In the genomic region with DNA sequence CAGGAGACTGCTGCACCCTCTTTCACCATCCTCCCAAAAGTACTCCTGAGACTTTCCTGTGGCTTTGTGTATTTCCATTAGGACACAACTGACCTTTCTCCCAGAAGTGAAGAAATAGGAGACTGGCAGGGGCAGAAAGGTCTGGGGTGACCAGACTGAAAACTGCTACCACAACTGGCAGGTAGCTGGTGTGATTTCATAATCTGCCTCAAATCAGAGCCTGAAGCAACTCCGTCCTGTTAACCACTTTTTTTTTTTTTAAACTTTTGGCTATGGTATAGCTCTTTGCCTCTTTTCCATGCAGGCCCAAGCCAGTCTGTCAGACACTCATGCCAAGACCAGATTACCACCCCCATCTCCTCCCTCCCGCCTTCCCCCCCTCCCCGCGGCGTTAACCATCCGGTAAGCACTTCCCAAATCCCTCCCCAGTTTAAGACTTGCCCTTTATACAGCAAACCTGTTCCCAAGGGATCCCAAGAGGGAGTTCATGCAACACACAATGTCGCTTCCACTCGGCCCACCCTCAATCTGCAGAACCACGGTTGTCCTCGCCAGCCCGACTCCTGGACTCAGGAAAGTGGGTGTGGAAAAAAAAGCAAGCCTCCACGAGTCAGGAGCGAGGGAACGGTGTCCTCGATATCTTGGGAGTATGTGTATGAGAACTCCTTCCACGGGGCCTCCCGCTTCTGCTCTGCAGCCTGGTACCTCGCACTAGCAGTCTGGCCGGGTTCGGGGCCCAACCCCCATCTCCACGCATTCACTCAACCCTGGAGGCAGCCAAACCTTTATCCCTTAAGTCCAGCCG, we compare ENCODE assay signal across 7 mouse cellular contexts. TPM values are rescaled to one million over a fixed set of nuclear protein-coding genes. Genes with fewer than 3 reads are reported as not detected.
DNase-seq lines count a peak whose midpoint lies in the region; ATAC-seq and TF ChIP-seq lines count a peak whose summit lies in the region.

No protein-coding gene starts in this region.

- no peaks in the 10 kb centered on the region for H3K27me3 ChIP-seq in embryonic facial prominence, embryonic 10.5 days (replicated peaks; ENCODE audit: low read depth, poor library complexity, severe bottlenecking)
- no peaks in the 10 kb centered on the region for H3K27me3 ChIP-seq in heart, embryonic 14.5 days (ENCODE audit: control insufficient read depth, insufficient read depth, low read length)
- H3K27me3 ChIP-seq in myocyte (ENCODE audit: control insufficient read depth, insufficient read depth, insufficient read length), result peaks cover 8% of the 10 kb centered on the region

- peak overlapping the region; percentile 71 for H3K4me2 ChIP-seq in heart, embryonic 14.5 days (ENCODE audit: low read length)
- H3K4me2 ChIP-seq in myocyte (ENCODE audit: low read depth), result peak overlapping the region; percentile 93

- peak overlapping the region; percentile 86 for H3K9ac ChIP-seq in heart, embryonic 14.5 days (ENCODE audit: low read length)

- peak overlapping the region; percentile 86 for H3K27ac ChIP-seq in embryonic facial prominence, embryonic 10.5 days (replicated peaks)
- H3K27ac ChIP-seq in heart, embryonic 14.5 days (replicated peaks in 1 of 2; ENCODE audit: control insufficient read depth in 1 of 2, insufficient read depth in 1 of 2, low read depth in 2 of 2, low read length in 2 of 2), result peak overlapping the region; percentile 82 to 97

- H3K79me2 ChIP-seq in myocyte (ENCODE audit: control insufficient read depth, insufficient read depth), result peaks cover 20% of the 10 kb centered on the region

- peaks cover 45% of the 10 kb centered on the region for H3K4me1 ChIP-seq in embryonic facial prominence, embryonic 10.5 days
- H3K4me1 ChIP-seq in heart, embryonic 14.5 days (ENCODE audit: control insufficient read depth in 2 of 2, insufficient read depth in 2 of 2, low read length in 2 of 2), result peaks cover 39 to 63% of the 10 kb centered on the region in 2 experiments

- intact Hi-C loops in left cerebral cortex, postnatal 14 days (cut with DNase I), result no loop called here

- WGBS in embryonic facial prominence, embryonic 10.5 days, result 1% methylated on average over 22 of the region's 22 CpGs
- 1% methylated on average over 22 of the region's 22 CpGs for WGBS in heart, embryonic 14.5 days

- no peaks in the 10 kb centered on the region for H3K9me3 ChIP-seq in embryonic facial prominence, embryonic 10.5 days
- no peaks in the 10 kb centered on the region for H3K9me3 ChIP-seq in heart, embryonic 14.5 days (ENCODE audit: control insufficient read depth, low read length)

- TF ChIP-seq POLR2A in myocyte (IDR thresholded peaks at IDR 0.05; ENCODE audit: insufficient read length, low read depth), result no peak

- peak; percentile 29 for DNase-seq in right cerebral cortex, postnatal 25 days
- no peak for DNase-seq in right cerebral cortex, adult 18-20 months
- no peak for DNase-seq in embryonic facial prominence, embryonic 10.5 days (ENCODE audit: low spot score)
- DNase-seq in left cerebral cortex, postnatal 14 days (ENCODE audit: low spot score in 2 of 2), result peak; percentile 21 to 24
- DNase-seq in thymus, postnatal 25 days, result no peak

- peak overlapping the region; percentile 93 for H3K4me3 ChIP-seq in embryonic facial prominence, embryonic 10.5 days
- H3K4me3 ChIP-seq in heart, embryonic 14.5 days (ENCODE audit: control insufficient read depth in 1 of 2, insufficient read depth in 1 of 2, low read depth in 1 of 2, low read length in 2 of 2), result peak overlapping the region; percentile 70 to 80
- peak overlapping the region; percentile 77 for H3K4me3 ChIP-seq in myocyte

- no peak; the same call in 1 of the 2 replicates for ATAC-seq in heart, embryonic 14.5 days (ENCODE audit: insufficient number of reproducible peaks, insufficient read depth, low FRiP score, low read depth)

- H3ac ChIP-seq in myocyte (ENCODE audit: control insufficient read depth, insufficient read length), result peak overlapping the region; percentile 83

- H3K36me3 ChIP-seq in embryonic facial prominence, embryonic 10.5 days (replicated peaks), result peaks cover 29% of the 10 kb centered on the region
- peaks cover 25% of the 10 kb centered on the region for H3K36me3 ChIP-seq in heart, embryonic 14.5 days (ENCODE audit: control insufficient read depth, insufficient read depth, low read length)
- H3K36me3 ChIP-seq in myocyte (ENCODE audit: control insufficient read depth, insufficient read depth), result peaks cover 7% of the 10 kb centered on the region

TF ChIP-seq in myocyte, 11 proteins besides CTCF, POLR2A, EP300 and RAD21:
- TF ChIP-seq USF1 (IDR thresholded peaks at IDR 0.05; ENCODE audit: low read depth), result no peak

RNA-seq across cellular contexts. Expression of gene Ormdl3, which starts 0.9 kb away (rescaled TPM):
- polyA plus RNA-seq in embryonic facial prominence, embryonic 10.5 days (2016; fragmentation: Nextera tagmentation; extraction: Ambion mirVana), result 56.7 and 57.7 TPM in 2 replicates
- polyA plus RNA-seq in heart, embryonic 14.5 days (2014; fragmentation: Nextera tagmentation; extraction: Ambion mirVana), result 9.4 and 11.3 TPM in 2 replicates
- 10 to 100 TPM; 44.6 to 49.4 TPM for total RNA-seq in left cerebral cortex, postnatal 14 days (2021)
- polyA plus RNA-seq in myocyte (2012; fragmentation: generic; extraction: Trizol), result 43.5 TPM

RNA-seq across cellular contexts. Expression of gene Lrrc3c, which starts 11.8 kb away (rescaled TPM):
- polyA plus RNA-seq in embryonic facial prominence, embryonic 10.5 days (2016; fragmentation: Nextera tagmentation; extraction: Ambion mirVana), result not detected in 2 replicates
- polyA plus RNA-seq in heart, embryonic 14.5 days (2014; fragmentation: Nextera tagmentation; extraction: Ambion mirVana), result not detected in 2 replicates
- not detected for total RNA-seq in left cerebral cortex, postnatal 14 days (2021)
- not detected for polyA plus RNA-seq in myocyte (2012; fragmentation: generic; extraction: Trizol)

RNA-seq across cellular contexts. Expression of gene Zpbp2, which starts 35.4 kb away (rescaled TPM):
- polyA plus RNA-seq in embryonic facial prominence, embryonic 10.5 days (2016; fragmentation: Nextera tagmentation; extraction: Ambion mirVana), result 0.20 and 0.47 TPM in 2 replicates
- 0.16 and 0.47 TPM in 2 replicates for polyA plus RNA-seq in heart, embryonic 14.5 days (2014; fragmentation: Nextera tagmentation; extraction: Ambion mirVana)
- total RNA-seq in left cerebral cortex, postnatal 14 days (2021), result not detected
- polyA plus RNA-seq in myocyte (2012; fragmentation: generic; extraction: Trizol), result not detected

RNA-seq across cellular contexts. Expression of gene Gm12355, which starts 39.2 kb away (rescaled TPM):
- polyA plus RNA-seq in embryonic facial prominence, embryonic 10.5 days (2016; fragmentation: Nextera tagmentation; extraction: Ambion mirVana), result 1.3 and 2.0 TPM in 2 replicates
- 0.68 TPM in 1 of 2 replicates, not detected in the other for polyA plus RNA-seq in heart, embryonic 14.5 days (2014; fragmentation: Nextera tagmentation; extraction: Ambion mirVana)
- total RNA-seq in left cerebral cortex, postnatal 14 days (2021), result 10 to 100 TPM; 10.3 to 12.7 TPM
- 0.44 TPM for polyA plus RNA-seq in myocyte (2012; fragmentation: generic; extraction: Trizol)

RNA-seq across cellular contexts. Expression of gene Gsdma3, which starts 39.9 kb away (rescaled TPM):
- polyA plus RNA-seq in embryonic facial prominence, embryonic 10.5 days (2016; fragmentation: Nextera tagmentation; extraction: Ambion mirVana), result not detected in 2 replicates
- polyA plus RNA-seq in heart, embryonic 14.5 days (2014; fragmentation: Nextera tagmentation; extraction: Ambion mirVana), result not detected in 2 replicates
- under 1 TPM; 0.31 to 0.38 TPM for total RNA-seq in left cerebral cortex, postnatal 14 days (2021)
- polyA plus RNA-seq in myocyte (2012; fragmentation: generic; extraction: Trizol), result not detected

Comparison
In these comparisons a context has a peak if more than half of its experiments do, and no peak if none do; other contexts are left out.
1. DNase-seq: peak in right cerebral cortex, postnatal 25 days (single experiment) and left cerebral cortex, postnatal 14 days (2 of 2); none in right cerebral cortex, adult 18-20 months (single experiment), embryonic facial prominence, embryonic 10.5 days (single experiment) and thymus, postnatal 25 days (single experiment).
2. Peak in every context shown above with its lines, with median percentiles within 50 percentile points of each other: H3K4me3 ChIP-seq.